Mouse (Mus musculus): ENCODE measurements around the gene Arhgap15.

GRCm38 (mm10) chr2:43987919-43988318 lies 239.3 kb downstream of the Arhgap15 start:
- TF ChIP-seq POLR2A (IDR thresholded peaks at IDR 0.05; ENCODE audit: extremely low read depth, insufficient read depth, low read length) (no peak), CTCF (IDR thresholded peaks at IDR 0.05; ENCODE audit: low read depth, low read length) (no peak)
